Mouse (Mus musculus) gastrocnemius, postnatal 25 days (tissue): Measurements from ENCODE around the gene Ctdspl. TPM values are rescaled to one million over a fixed set of nuclear protein-coding genes. Genes with fewer than 3 reads are reported as not detected.

Experiments
- DNase-seq: peaks from one replicate; pipeline ENCODE4 v3.0.0; 2022
- long read RNA-seq, 2 experiments: library from polyadenylated mRNA; stranded (forward); transcript quantifications; one replicate each; pipeline ENCODE4 v2.0.0; 2021
- total RNA-seq, 2 experiments: library from RNA; stranded (reverse); gene quantifications; 1 replicate in 1 of 2; 2 replicates in 1 of 2; pipeline ENCODE4 v1.2.3; 2021

Gene Ctdspl
- 1 to 10 TPM; 5.5 to 8.6 TPM for total RNA-seq
- long read RNA-seq, experiment 1, full-length matches to known transcripts = 3 of 5 reads
- long read RNA-seq, experiment 1, partial matches to known transcripts = 0 of 5 reads
- long read RNA-seq, experiment 1, other reads (novel, unspliced or antisense) = 2 of 5 reads
- long read RNA-seq, experiment 2, full-length matches to known transcripts = 4 of 12 reads
- long read RNA-seq, experiment 2, partial matches to known transcripts = 2 of 12 reads
- long read RNA-seq, experiment 2, other reads (novel, unspliced or antisense) = 6 of 12 reads

DNA sequence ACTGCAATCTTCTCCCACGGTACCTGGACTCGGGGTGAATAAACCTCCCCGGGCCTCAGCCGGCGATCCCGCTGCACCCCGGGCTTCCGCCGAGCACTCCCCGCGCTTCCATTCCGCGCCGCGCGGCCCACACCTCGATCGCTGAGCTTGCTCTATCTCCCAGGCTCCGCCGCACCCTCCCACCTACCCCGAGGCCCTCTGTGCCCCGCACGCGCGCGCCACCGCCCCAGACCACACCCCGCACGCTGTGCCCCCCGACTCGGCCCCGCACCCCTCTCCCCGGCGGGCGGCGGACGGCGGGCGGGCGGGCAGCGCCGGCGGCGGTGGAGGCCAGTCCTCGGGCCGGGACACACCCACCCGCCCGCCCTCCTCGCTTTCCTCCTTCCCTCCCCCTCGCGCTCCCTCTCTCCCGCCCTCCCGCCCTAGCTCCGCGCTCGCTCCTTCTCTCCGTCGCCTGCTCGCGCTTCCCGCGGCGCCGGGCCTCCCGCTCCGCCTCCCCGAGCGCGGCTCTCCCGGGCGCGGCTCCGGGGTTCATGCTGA lies at the start of gene Ctdspl:
Gene Ctdspl, plus strand, starts transcription at position 343 of the 540 bp plus-strand sequence.
- peak; percentile 68 for DNase-seq

- no peak for DNase-seq
Observed at GRCm38 (mm10) chr9:118876902-118877301, 49.4 kb upstream of the Ctdspl start.

- DNase-seq = peak; percentile 20
Observed at GRCm38 (mm10) chr9:118877365-118878008, 48.8 kb upstream of the Ctdspl start.

GRCm38 (mm10) chr9:118878596-118878995 lies 47.7 kb upstream of the Ctdspl start:
- DNase-seq = no peak

DNA sequence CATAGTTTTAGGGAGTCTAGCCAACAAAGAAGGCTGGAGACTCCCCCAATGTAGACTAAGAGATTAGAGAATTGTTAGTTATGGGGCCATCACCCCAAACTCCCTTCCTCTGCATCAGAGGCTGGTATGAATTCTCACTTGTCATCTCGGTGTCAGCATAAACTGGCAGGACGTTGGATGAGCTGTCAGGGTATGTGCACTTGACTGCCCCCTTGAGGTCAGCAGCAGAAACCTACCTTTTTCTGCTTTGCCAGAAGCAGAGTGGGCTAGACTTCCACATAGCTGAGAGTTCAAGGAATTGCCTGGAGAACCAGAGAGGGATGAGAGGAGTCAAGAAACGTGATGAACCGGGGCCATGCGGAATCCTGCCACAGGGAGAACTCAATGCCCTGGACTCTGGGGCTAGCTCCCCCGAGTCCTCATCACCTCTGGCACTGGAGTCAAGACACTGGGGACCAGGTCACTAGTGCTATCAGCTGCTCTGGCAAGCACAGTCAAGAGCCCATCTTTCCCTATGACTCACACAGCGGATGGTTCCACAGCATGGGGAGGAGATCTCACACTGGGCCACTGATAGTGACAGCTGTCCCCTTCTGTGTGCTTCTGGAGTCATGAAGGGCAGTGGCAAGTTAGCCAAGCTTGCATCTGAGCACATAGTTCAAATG lies 44.8 kb upstream of the Ctdspl start:
- no peak for DNase-seq

GRCm38 (mm10) chr9:118881946-118882284 lies 44.3 kb upstream of the Ctdspl start:
- DNase-seq = no peak

- no peak for DNase-seq
Observed at GRCm38 (mm10) chr9:118883150-118883549, 43.1 kb upstream of the Ctdspl start.

GRCm38 (mm10) chr9:118885785-118886184 lies 40.5 kb upstream of the Ctdspl start:
- DNase-seq = peak; percentile 61

DNA sequence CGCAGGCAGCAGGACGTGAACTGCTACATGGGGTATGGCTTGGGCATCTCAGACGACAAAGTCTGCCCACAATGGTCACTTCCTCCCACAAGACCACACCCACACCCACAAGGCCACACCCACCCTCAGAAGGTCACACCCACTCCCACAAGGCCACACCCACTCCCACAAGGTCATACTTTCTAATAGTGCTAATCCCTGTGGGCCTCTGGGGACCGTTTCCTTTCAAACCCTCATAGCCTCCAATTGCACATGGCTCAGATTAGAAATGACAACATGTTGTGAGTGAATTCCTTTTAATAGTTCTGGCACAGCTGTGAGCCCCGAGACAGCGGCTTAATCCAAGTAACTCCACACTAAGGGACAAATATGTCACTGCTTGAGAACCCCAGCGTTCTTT lies 39.1 kb upstream of the Ctdspl start:
- DNase-seq = peak; percentile 45

- DNase-seq = no peak
Observed at GRCm38 (mm10) chr9:118887734-118888133, 38.5 kb upstream of the Ctdspl start.

GRCm38 (mm10) chr9:118890149-118890548 lies 36.1 kb upstream of the Ctdspl start:
- no peak for DNase-seq

DNA sequence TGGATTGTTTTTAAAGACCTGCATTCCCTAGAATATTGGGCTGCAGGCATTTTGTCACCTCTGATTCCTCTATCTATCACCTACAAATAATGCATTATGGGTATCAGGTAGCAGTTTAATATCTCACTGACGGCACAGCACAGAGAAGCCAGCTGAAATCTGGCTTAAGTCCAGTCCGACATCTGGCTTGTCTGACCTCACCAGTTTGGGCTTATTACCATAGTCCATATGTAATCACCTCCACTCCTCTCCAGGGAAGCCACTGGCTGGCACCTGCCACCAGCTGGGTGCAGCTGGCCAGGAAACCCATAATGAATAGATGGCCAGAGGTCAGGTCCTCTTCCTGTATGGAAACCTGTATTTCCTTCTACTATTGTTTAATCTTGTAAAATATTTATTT lies 35.6 kb upstream of the Ctdspl start:
- DNase-seq = no peak

DNA sequence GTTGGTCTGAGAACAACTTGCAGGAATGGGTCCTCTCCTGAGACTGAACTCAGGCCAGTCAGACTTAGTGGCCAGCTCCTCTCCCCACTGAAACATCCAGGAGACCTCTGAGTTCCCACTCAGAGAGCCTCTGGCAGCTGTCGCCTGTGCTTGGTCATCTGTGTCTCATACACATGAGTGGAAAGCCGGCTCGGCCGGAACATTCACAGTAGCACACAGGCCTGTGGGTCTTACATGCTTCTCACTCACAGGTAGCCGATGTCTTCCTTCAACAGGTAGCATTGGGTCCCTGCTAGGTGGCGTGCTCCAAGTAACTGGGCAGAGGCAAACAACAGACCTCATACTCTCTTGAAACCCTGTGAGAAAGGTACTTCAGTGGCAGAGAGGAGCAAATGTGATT lies 35.2 kb upstream of the Ctdspl start:
- DNase-seq = no peak

DNA sequence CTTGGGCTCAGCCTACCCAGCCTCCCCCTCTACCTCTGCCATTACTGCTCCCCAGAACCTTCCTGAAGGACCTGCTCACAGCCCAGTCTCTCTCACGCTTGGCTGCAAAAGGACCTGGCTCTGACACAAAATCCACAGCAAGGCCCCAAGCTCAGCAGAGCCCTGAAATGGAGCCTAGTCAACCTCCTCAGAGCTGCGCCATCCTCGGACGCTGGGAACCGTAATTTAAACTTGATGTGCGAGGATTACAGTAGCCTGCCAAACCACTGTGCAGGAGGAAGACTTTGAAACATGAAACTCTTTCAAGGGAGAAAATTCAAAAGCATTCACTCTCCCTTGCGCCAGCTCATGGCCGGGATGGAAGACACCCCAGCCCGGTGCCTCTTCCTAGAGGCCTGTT lies 34.7 kb upstream of the Ctdspl start:
- peak; percentile 56 for DNase-seq

- DNase-seq = no peak
Observed at GRCm38 (mm10) chr9:118895101-118895500, 31.2 kb upstream of the Ctdspl start.

- no peak for DNase-seq
Observed at GRCm38 (mm10) chr9:118900677-118901076, 25.6 kb upstream of the Ctdspl start.

- DNase-seq = no peak
Observed at GRCm38 (mm10) chr9:118901917-118902316, 24.3 kb upstream of the Ctdspl start.

DNA sequence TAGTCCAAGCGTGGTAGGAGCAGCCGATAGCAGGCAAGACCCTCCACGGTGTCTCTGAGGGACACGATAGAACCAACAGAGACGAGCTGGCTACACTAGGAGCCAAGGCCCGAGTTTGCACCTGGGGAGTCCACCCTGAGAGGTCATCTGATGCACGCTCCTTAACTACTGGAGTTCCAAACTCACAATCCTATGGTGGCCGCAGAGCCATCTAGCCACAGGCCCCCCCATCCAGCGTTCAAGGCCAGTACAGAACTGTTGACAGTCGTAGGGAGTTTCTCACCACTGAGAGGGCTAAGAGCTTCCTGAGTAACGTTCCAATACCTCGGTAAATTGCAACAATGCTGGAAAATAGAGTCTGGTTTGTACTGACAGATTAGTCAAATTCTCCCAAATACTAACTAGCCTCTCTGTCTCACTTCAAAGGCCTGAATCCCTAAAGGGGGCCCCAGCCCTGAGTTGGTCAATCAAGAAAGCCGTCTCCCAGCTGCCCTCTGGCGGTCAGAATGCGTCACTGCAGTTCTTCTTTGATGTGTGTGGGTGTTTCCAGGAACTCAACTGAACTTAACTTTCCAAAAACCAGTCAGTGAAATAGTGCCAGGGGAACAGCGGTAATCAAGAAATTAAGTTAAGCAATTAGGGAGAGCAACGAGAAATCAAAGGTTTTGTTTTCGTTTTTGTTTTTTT lies 18.2 kb upstream of the Ctdspl start:
- peak; percentile 61 for DNase-seq

- no peak for DNase-seq
Observed at GRCm38 (mm10) chr9:118913048-118913447, 13.2 kb upstream of the Ctdspl start.

GRCm38 (mm10) chr9:118913613-118914012 lies 12.6 kb upstream of the Ctdspl start:
- no peak for DNase-seq

GRCm38 (mm10) chr9:118914589-118914988 lies 11.7 kb upstream of the Ctdspl start:
- no peak for DNase-seq

DNA sequence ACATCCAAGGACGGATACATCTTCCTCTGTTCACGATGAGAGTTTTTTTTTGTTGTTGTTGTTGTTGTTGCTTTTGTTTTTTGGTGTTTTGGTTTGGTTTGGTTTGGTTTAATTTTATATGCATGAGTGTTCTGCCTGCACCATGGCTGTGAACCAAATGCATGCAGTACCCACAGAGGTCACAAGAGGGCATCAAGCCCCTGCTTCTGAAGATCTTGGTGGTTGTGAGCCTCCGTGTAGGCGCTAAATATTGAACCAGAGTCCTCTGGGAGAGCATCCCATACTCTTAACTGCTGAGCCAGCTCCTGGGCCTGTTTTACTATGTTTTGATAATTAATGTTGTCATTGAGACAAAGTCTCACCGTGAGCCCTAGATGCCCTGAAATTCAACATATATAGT lies 11.0 kb upstream of the Ctdspl start:
- no peak for DNase-seq
